ENCODE assay signal across 9 mouse cellular contexts in genomic region chr8:108612815-108613214, GRCm38 (mm10).
DNase-seq lines count a peak whose midpoint lies in the region; ATAC-seq lines count a peak whose summit lies in the region.
"Had no signal": no experiment of that assay in that cellular context is flagged by ENCODE, and none has a peak within 500 bp of the region (broad histone marks: within the 10 kb centered on the region; RNA-seq: fewer than 3 reads in every experiment).

No protein-coding gene starts in this region.

- intact Hi-C loops in gastrocnemius, postnatal 36 days (cut with DNase I) = no loop called here

- H3K27ac ChIP-seq in liver, embryonic 11.5 days (ENCODE audit: low read depth, low read length) = no peak overlapping the region

- 11% methylated on average over 5 of the region's 5 CpGs for WGBS in liver, embryonic 11.5 days

- no peak overlapping the region for H3K9ac ChIP-seq in liver, embryonic 11.5 days (ENCODE audit: low read depth, low read length)

- no peaks in the 10 kb centered on the region for H3K27me3 ChIP-seq in liver, embryonic 11.5 days (replicated peaks; ENCODE audit: control insufficient read depth, insufficient read depth, low read length)

- peak; percentile 18 for DNase-seq in heart, adult 8-10 months (ENCODE audit: low spot score)
- no peak for DNase-seq in heart, adult 9 months (ENCODE audit: low spot score in 2 of 2)
- peak; percentile 78 for DNase-seq in ES-CJ7 (ENCODE audit: low read depth, low spot score)
- DNase-seq in embryo, embryonic 9.5 days (ENCODE audit: extremely low spot score) = peak; percentile 65
- DNase-seq in liver, embryonic 11.5 days (ENCODE audit: low spot score) = no peak
- no peak for DNase-seq in frontal cortex, postnatal 10 days (ENCODE audit: low spot score in 2 of 2)
- DNase-seq in spleen, postnatal 14 days (ENCODE audit: low spot score in 2 of 2) = no peak
- no peak for DNase-seq in gastrocnemius, postnatal 36 days

- H3K4me2 ChIP-seq in liver, embryonic 11.5 days = peak overlapping the region; percentile 43

- ATAC-seq in liver, embryonic 11.5 days (replicated peaks; ENCODE audit: low FRiP score) = no peak
- ATAC-seq: intestine, embryonic 16.5 days had no signal

- H3K4me3 ChIP-seq in liver, embryonic 11.5 days (ENCODE audit: low read depth, low read length) = no peak overlapping the region

- peaks cover 8% of the 10 kb centered on the region for H3K4me1 ChIP-seq in liver, embryonic 11.5 days (replicated peaks; ENCODE audit: control insufficient read depth, insufficient read depth, low read length)

- H3K36me3 ChIP-seq in liver, embryonic 11.5 days (ENCODE audit: control insufficient read depth, insufficient read depth, low read length) = no peaks in the 10 kb centered on the region

- H3K9me3 ChIP-seq in liver, embryonic 11.5 days (ENCODE audit: control insufficient read depth, low read length) = no peaks in the 10 kb centered on the region

Comparison
In these comparisons a context has a peak if more than half of its experiments do, and no peak if none do; other contexts are left out.
1. DNase-seq: peak in heart, adult 8-10 months (single experiment), ES-CJ7 (single experiment) and embryo, embryonic 9.5 days (single experiment); none in heart, adult 9 months (0 of 2), liver, embryonic 11.5 days (single experiment), frontal cortex, postnatal 10 days (0 of 2), spleen, postnatal 14 days (0 of 2) and gastrocnemius, postnatal 36 days (0 of 2).